Mouse (Mus musculus): Measurements from ENCODE around the gene Tmem81. TPM values are rescaled to one million over a fixed set of nuclear protein-coding genes. Genes with fewer than 3 reads are reported as not detected.
"Not testable (repeated sequence)": the region's sequence is repeated elsewhere in the genome, so short reads cannot be mapped to it uniquely, and the experiment has no call there.

Gene Tmem81
- 6.3 and 12.1 TPM in 2 replicates for polyA plus RNA-seq (2011; ENCODE audit: insufficient read depth, insufficient read length, low replicate concordance, missing spikeins)

DNA sequence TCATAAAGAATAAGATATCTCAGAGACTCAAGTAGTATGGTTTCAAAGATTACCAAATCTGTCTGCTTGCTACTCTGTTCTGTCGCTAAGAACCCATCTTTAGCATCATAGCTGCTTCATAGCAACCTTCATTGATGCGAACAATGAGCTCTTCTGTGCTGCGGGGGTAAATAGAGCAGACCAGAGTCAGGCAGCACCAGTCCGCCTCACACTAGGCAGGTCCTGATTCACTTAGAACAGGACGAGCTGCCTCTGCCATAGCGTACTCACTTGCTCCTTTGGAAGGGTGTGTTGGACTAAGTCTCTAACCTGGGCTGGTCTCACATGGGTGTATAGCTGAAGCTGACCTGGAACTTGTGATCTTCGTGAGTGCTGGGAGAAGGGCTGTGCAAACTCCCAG is at the start of gene Tmem81:
Tmem81 (plus strand) TSS at position 173 of the 400 bp plus-strand sequence.
- Histone ChIP-seq H3K4me3 (replicated peaks; ENCODE audit: control insufficient read depth, low read depth, low read length) (no peak within 1 kb of the TSS), H3K4me1 (ENCODE audit: control insufficient read depth, insufficient read depth, low read length) (no peaks in the 10 kb centered on the region), H3K27ac (ENCODE audit: control insufficient read depth, insufficient read depth, low read depth, low read length, poor library complexity) (no peak within 1 kb of the TSS)
- TF ChIP-seq POLR2A (IDR thresholded peaks at IDR 0.05; ENCODE audit: borderline replicate concordance, control insufficient read depth, low read depth, low read length), result no peak
- no peak for TF ChIP-seq CTCF (IDR thresholded peaks at IDR 0.05; ENCODE audit: control insufficient read depth, insufficient read depth, low read length)
- WGBS, result 89% methylated on average over 7 of the region's 7 CpGs

- WGBS, result 80% methylated on average over 5 of the region's 5 CpGs
- no peak overlapping the region for H3K4me3 ChIP-seq (replicated peaks; ENCODE audit: control insufficient read depth, low read depth, low read length)
- TF ChIP-seq POLR2A (IDR thresholded peaks at IDR 0.05; ENCODE audit: borderline replicate concordance, control insufficient read depth, low read depth, low read length), result no peak
- no peak for TF ChIP-seq CTCF (IDR thresholded peaks at IDR 0.05; ENCODE audit: control insufficient read depth, insufficient read depth, low read length)
- no peaks in the 10 kb centered on the region for H3K4me1 ChIP-seq (ENCODE audit: control insufficient read depth, insufficient read depth, low read length)
- H3K27ac ChIP-seq (ENCODE audit: control insufficient read depth, insufficient read depth, low read depth, low read length, poor library complexity), result no peak overlapping the region
These were observed 41.4 kb upstream of the Tmem81 start for GRCm38 (mm10) chr1:132464651-132465050.

DNA sequence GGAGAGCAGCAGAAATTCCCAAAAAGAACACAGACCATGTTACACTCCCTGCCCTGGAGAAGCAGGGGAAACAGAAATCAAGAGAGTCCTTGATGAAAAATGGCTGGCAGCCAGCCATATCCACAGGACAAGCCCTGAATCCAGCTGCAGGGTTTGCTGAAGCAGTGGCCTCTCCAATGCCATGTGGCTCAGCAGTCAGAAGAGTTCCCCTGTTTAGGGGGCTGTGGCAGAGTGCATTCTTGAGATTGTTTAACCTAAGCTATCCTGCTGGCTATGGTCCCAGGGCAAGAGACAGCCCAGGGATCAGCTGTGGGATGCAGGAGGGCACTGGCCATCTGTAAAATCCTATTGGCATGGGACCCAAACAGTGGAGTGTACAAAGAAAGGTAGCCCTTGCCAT is 37.1 kb upstream of the Tmem81 start:
- peaks cover 3% of the 10 kb centered on the region; the same call in 1 of the 2 replicates for H3K4me1 ChIP-seq (ENCODE audit: control insufficient read depth, insufficient read depth, low read length)
- no peak for TF ChIP-seq CTCF (IDR thresholded peaks at IDR 0.05; ENCODE audit: control insufficient read depth, insufficient read depth, low read length)
- no peak for TF ChIP-seq POLR2A (IDR thresholded peaks at IDR 0.05; ENCODE audit: borderline replicate concordance, control insufficient read depth, low read depth, low read length)
- no peak overlapping the region for H3K4me3 ChIP-seq (replicated peaks; ENCODE audit: control insufficient read depth, low read depth, low read length)
- H3K27ac ChIP-seq (ENCODE audit: control insufficient read depth, insufficient read depth, low read depth, low read length, poor library complexity), result no peak overlapping the region

- Histone ChIP-seq H3K4me3 (replicated peaks; ENCODE audit: control insufficient read depth, low read depth, low read length) (no peak overlapping the region), H3K27ac (ENCODE audit: control insufficient read depth, insufficient read depth, low read depth, low read length, poor library complexity) (no peak overlapping the region), H3K4me1 (ENCODE audit: control insufficient read depth, insufficient read depth, low read length) (peaks cover 3% of the 10 kb centered on the region; the same call in 1 of the 2 replicates)
- WGBS, result 93% methylated on average over 7 of the region's 7 CpGs
- TF ChIP-seq POLR2A (IDR thresholded peaks at IDR 0.05; ENCODE audit: borderline replicate concordance, control insufficient read depth, low read depth, low read length) (no peak), CTCF (IDR thresholded peaks at IDR 0.05; ENCODE audit: control insufficient read depth, insufficient read depth, low read length) (no peak)
These were observed 36.5 kb upstream of the Tmem81 start for GRCm38 (mm10) chr1:132469519-132469918.

GRCm38 (mm10) chr1:132470031-132470430 is 36.0 kb upstream of the Tmem81 start:
- not testable (repeated sequence) for H3K4me3 ChIP-seq (replicated peaks; ENCODE audit: control insufficient read depth, low read depth, low read length); H3K4me1 ChIP-seq (ENCODE audit: control insufficient read depth, insufficient read depth, low read length); H3K27ac ChIP-seq (ENCODE audit: control insufficient read depth, insufficient read depth, low read depth, low read length, poor library complexity)
- WGBS, result 79% methylated on average over 1 of the region's 1 CpGs

GRCm38 (mm10) chr1:132471032-132471431 is 35.0 kb upstream of the Tmem81 start:
- 86% methylated on average over 2 of the region's 2 CpGs for WGBS
- Histone ChIP-seq H3K4me1 (ENCODE audit: control insufficient read depth, insufficient read depth, low read length) (peaks cover 3% of the 10 kb centered on the region; the same call in 1 of the 2 replicates), H3K4me3 (replicated peaks; ENCODE audit: control insufficient read depth, low read depth, low read length) (no peak overlapping the region), H3K27ac (ENCODE audit: control insufficient read depth, insufficient read depth, low read depth, low read length, poor library complexity) (no peak overlapping the region)
- no peak for TF ChIP-seq CTCF (IDR thresholded peaks at IDR 0.05; ENCODE audit: control insufficient read depth, insufficient read depth, low read length)
- TF ChIP-seq POLR2A (IDR thresholded peaks at IDR 0.05; ENCODE audit: borderline replicate concordance, control insufficient read depth, low read depth, low read length), result no peak

GRCm38 (mm10) chr1:132471499-132471898 is 34.5 kb upstream of the Tmem81 start:
- Histone ChIP-seq H3K4me3 (replicated peaks; ENCODE audit: control insufficient read depth, low read depth, low read length) (no peak overlapping the region), H3K27ac (ENCODE audit: control insufficient read depth, insufficient read depth, low read depth, low read length, poor library complexity) (no peak overlapping the region), H3K4me1 (ENCODE audit: control insufficient read depth, insufficient read depth, low read length) (peaks cover 3% of the 10 kb centered on the region; the same call in 1 of the 2 replicates)
- 87% methylated on average over 5 of the region's 5 CpGs for WGBS
- TF ChIP-seq POLR2A (IDR thresholded peaks at IDR 0.05; ENCODE audit: borderline replicate concordance, control insufficient read depth, low read depth, low read length) (no peak), CTCF (IDR thresholded peaks at IDR 0.05; ENCODE audit: control insufficient read depth, insufficient read depth, low read length) (no peak)

DNA sequence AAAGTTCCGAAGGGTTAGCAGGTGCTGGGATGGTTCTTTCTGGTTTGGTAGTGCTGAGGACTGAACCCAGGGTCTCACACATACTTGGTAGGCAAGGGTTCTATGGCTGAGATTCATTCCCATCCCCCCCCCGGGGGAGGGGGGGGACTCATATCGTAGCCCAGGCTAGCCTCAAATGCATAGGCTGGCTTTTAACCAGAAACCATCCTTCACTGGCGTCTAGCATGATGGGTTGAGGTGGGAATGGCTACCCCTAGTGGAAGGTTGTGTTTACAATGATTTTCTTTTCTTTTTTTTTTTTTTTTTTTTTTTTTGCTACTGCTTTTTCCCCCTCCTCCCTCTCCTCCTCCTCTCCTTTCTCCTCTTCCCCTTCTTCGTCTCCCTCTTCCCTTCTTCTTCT is 33.5 kb upstream of the Tmem81 start:
- WGBS, result 43% methylated on average over 5 of the region's 5 CpGs
- no peak for TF ChIP-seq POLR2A (IDR thresholded peaks at IDR 0.05; ENCODE audit: borderline replicate concordance, control insufficient read depth, low read depth, low read length)
- no peak for TF ChIP-seq CTCF (IDR thresholded peaks at IDR 0.05; ENCODE audit: control insufficient read depth, insufficient read depth, low read length)
- Histone ChIP-seq H3K4me1 (ENCODE audit: control insufficient read depth, insufficient read depth, low read length) (peaks cover 3% of the 10 kb centered on the region; the same call in 1 of the 2 replicates), H3K4me3 (replicated peaks; ENCODE audit: control insufficient read depth, low read depth, low read length) (no peak overlapping the region), H3K27ac (ENCODE audit: control insufficient read depth, insufficient read depth, low read depth, low read length, poor library complexity) (no peak overlapping the region)

- H3K4me1 ChIP-seq (ENCODE audit: control insufficient read depth, insufficient read depth, low read length), result peaks cover 3% of the 10 kb centered on the region; the same call in 1 of the 2 replicates
- H3K4me3 ChIP-seq (replicated peaks; ENCODE audit: control insufficient read depth, low read depth, low read length), result no peak overlapping the region
- WGBS, result 82% methylated on average over 1 of the region's 1 CpGs
- TF ChIP-seq CTCF (IDR thresholded peaks at IDR 0.05; ENCODE audit: control insufficient read depth, insufficient read depth, low read length), result no peak
- TF ChIP-seq POLR2A (IDR thresholded peaks at IDR 0.05; ENCODE audit: borderline replicate concordance, control insufficient read depth, low read depth, low read length), result no peak
- H3K27ac ChIP-seq (ENCODE audit: control insufficient read depth, insufficient read depth, low read depth, low read length, poor library complexity), result no peak overlapping the region
These were observed 31.5 kb upstream of the Tmem81 start for GRCm38 (mm10) chr1:132474496-132474895.
